Mouse (Mus musculus) thymus, adult 2 months (tissue): ENCODE results near the gene Srpk2. TPM values are rescaled to one million over a fixed set of nuclear protein-coding genes. Genes with fewer than 3 reads are reported as not detected.

Experiments used
- DNase-seq: peaks from one replicate; pipeline ENCODE4 v3.0.0; 2021
- H3K27ac ChIP-seq: fragments of 200-500 bp; 2 replicates; pipeline ENCODE4 v1.5.1; 2012; ENCODE audit warnings: low read length, control low read depth; ENCODE audit not compliant: control insufficient read depth, insufficient read depth
- H3K27me3 ChIP-seq: fragments of 200-500 bp; 2 replicates; pipeline ENCODE4 v1.6.1; 2012; ENCODE audit warnings: mild to moderate bottlenecking, low read length, moderate library complexity, mixed read lengths; ENCODE audit not compliant: control insufficient read depth, insufficient read depth
- H3K36me3 ChIP-seq: fragments of 200-500 bp; 2 replicates; pipeline ENCODE4 v1.6.1; 2012; ENCODE audit warnings: mild to moderate bottlenecking, low read length, moderate library complexity; ENCODE audit not compliant: control insufficient read depth, insufficient read depth
- H3K4me1 ChIP-seq: fragments of 200-500 bp; replicated peaks from 2 replicates; pipeline ENCODE4 v1.6.1; 2012; ENCODE audit warnings: low read length; ENCODE audit not compliant: control insufficient read depth, insufficient read depth
- H3K4me3 ChIP-seq: fragments of 200-500 bp; 2 replicates; pipeline ENCODE4 v1.5.1; 2012; ENCODE audit warnings: mild to moderate bottlenecking, low read length, control low read depth, moderate library complexity; ENCODE audit not compliant: control insufficient read depth, insufficient read depth
- CTCF ChIP-seq: fragments of 200-500 bp; IDR thresholded peaks from 2 replicates; pipeline ENCODE4 v1.5.1; 2012; ENCODE audit warnings: mild to moderate bottlenecking, control low read depth, low read length, moderate library complexity, borderline replicate concordance; ENCODE audit not compliant: control insufficient read depth, poor library complexity, insufficient read depth; ENCODE audit errors: extremely low read depth
- POLR2A ChIP-seq: fragments of 200-500 bp; IDR thresholded peaks from 2 replicates; pipeline ENCODE4 v1.6.1; 2012; ENCODE audit warnings: mild to moderate bottlenecking, low read length, control low read depth, moderate library complexity; ENCODE audit not compliant: control insufficient read depth, poor library complexity, insufficient read depth; ENCODE audit errors: extremely low read depth
- WGBS: fragments of 180-500 bp; shearing (Covaris S2); methylation state at CpG from one replicate; pipeline ENCODE4 v1.1.7; 2018; 5-methylcytosine and 5-hydroxymethylcytosine counted together
- polyA plus RNA-seq: library from polyadenylated mRNA; depleted of rRNA; stranded (reverse); fragments of >200 nt; gene quantifications from 2 replicates; pipeline ENCODE4 v1.2.3, GENCODE M21; 2012; rRNA removed

Srpk2 gene
- polyA plus RNA-seq = 12.3 and 13.8 TPM in 2 replicates

- WGBS = 66% methylated on average over 1 of the region's 1 CpGs
- Histone ChIP-seq H3K27ac (no peak within 1 kb of the TSS), H3K36me3 (no peaks in the 10 kb centered on the region), H3K4me3 (no peak within 1 kb of the TSS), H3K27me3 (no peaks in the 10 kb centered on the region), H3K4me1 (no peaks in the 10 kb centered on the region)
- no peak for TF ChIP-seq POLR2A
- TF ChIP-seq CTCF = no peak
- no peak for DNase-seq
These were observed at the start of gene Srpk2 for GRCm38 (mm10) chr5:23684517-23684916. TSS of gene Srpk2 (minus strand) at chr5:23684617.

- Histone ChIP-seq H3K27ac (no peak overlapping the region), H3K4me1 (peaks cover 4% of the 10 kb centered on the region), H3K4me3 (no peak overlapping the region), H3K27me3 (no peaks in the 10 kb centered on the region), H3K36me3 (no peaks in the 10 kb centered on the region)
- TF ChIP-seq POLR2A (no peak), CTCF (no peak)
- no peak for DNase-seq
- WGBS = 82% methylated on average over 2 of the region's 2 CpGs
These were observed 37.5 kb upstream of the Srpk2 start for GRCm38 (mm10) chr5:23721956-23722355.

- H3K4me3 ChIP-seq = no peak overlapping the region
- 8% methylated on average over 4 of the region's 4 CpGs for WGBS
- H3K4me1 ChIP-seq = peaks cover 4% of the 10 kb centered on the region
- H3K27ac ChIP-seq = no peak overlapping the region
- DNase-seq = no peak
- H3K27me3 ChIP-seq = no peaks in the 10 kb centered on the region
- TF ChIP-seq CTCF (no peak), POLR2A (no peak)
- H3K36me3 ChIP-seq = no peaks in the 10 kb centered on the region
These were observed 34.5 kb upstream of the Srpk2 start for GRCm38 (mm10) chr5:23718881-23719328.

- H3K4me3 ChIP-seq = no peak overlapping the region
- no peak for TF ChIP-seq POLR2A
- DNase-seq = no peak
- H3K36me3 ChIP-seq = no peaks in the 10 kb centered on the region
- 73% methylated on average over 1 of the region's 1 CpGs for WGBS
- no peaks in the 10 kb centered on the region for H3K27me3 ChIP-seq
- no peak overlapping the region for H3K27ac ChIP-seq
- peaks cover 4% of the 10 kb centered on the region for H3K4me1 ChIP-seq
These were observed 33.7 kb upstream of the Srpk2 start for GRCm38 (mm10) chr5:23718182-23718534.

GRCm38 (mm10) chr5:23717469-23718181 is 33.2 kb upstream of the Srpk2 start:
- no peak overlapping the region for H3K27ac ChIP-seq
- DNase-seq = no peak
- no peaks in the 10 kb centered on the region for H3K27me3 ChIP-seq
- peaks cover 4% of the 10 kb centered on the region for H3K4me1 ChIP-seq
- TF ChIP-seq CTCF = no peak
- TF ChIP-seq POLR2A = no peak
- WGBS = 79% methylated on average over 3 of the region's 3 CpGs
- no peak overlapping the region for H3K4me3 ChIP-seq
- H3K36me3 ChIP-seq = no peaks in the 10 kb centered on the region

- TF ChIP-seq CTCF = no peak
- TF ChIP-seq POLR2A = no peak
- Histone ChIP-seq H3K4me1 (peaks cover 1% of the 10 kb centered on the region), H3K27ac (no peak overlapping the region), H3K27me3 (no peaks in the 10 kb centered on the region), H3K36me3 (peaks cover 11% of the 10 kb centered on the region; the same call in 1 of the 2 replicates), H3K4me3 (no peak overlapping the region)
- DNase-seq = no peak
- WGBS = 92% methylated on average over 8 of the region's 8 CpGs
These were observed 29.3 kb upstream of the Srpk2 start for GRCm38 (mm10) chr5:23713401-23714335.
